Mouse (Mus musculus): ENCODE results near the gene Rnd2. TPM values are rescaled to one million over a fixed set of nuclear protein-coding genes. Genes with fewer than 3 reads are reported as not detected.
A peak's percentile ranks its signal among the peaks of the same experiment; 100 is the strongest.
"Not testable (repeated sequence)": the region's sequence is repeated elsewhere in the genome, so short reads cannot be mapped to it uniquely, and the experiment has no call there.

Rnd2 gene
- polyA plus RNA-seq, 1 experiment from 2014 or later = 108 TPM

GRCm38 (mm10) chr11:101476361-101476760 lies 11.6 kb downstream of the Rnd2 start:
- H3K9me3 ChIP-seq = not testable (repeated sequence)

DNA sequence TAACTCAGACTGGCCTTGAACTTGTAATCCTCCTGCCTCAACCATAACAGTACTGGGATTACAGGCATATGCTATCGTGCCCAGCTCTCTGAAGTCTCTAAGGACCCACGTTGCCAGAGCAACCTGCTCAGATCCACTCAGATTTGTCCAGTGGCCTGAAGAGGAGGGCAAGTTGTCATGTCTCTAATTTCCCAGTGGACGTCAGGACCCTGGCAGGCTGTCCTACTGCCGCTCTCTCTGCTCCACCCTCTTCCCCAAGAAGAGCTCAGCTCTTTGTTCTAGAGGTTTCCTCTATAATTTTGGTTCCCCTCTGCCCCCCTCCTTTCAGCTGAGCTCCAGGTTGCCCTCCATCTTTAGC lies 12.4 kb downstream of the Rnd2 start:
- Histone ChIP-seq H3K4me1 (replicated peaks) (peaks cover 39% of the 10 kb centered on the region), H3K4me3 (0 out of 2 replicates have a peak overlapping the region, but pooled peaks have one; percentile 3), H3K4me2 (peak overlapping the region; percentile 20; the same call in 1 of the 2 replicates), H3K27ac (peak overlapping the region; percentile 93), H3K9ac (no peak overlapping the region), H3K9me3 (no peaks in the 10 kb centered on the region), H3K27me3 (no peaks in the 10 kb centered on the region), H3K36me3 (no peaks in the 10 kb centered on the region)
- peak; percentile 44; the same call in 1 of the 2 replicates for ATAC-seq (ENCODE audit: low FRiP score)
- WGBS = 5% methylated on average over 4 of the region's 4 CpGs

More at GRCm38 (mm10) chr11:101476361-101476760, 11.6 kb downstream of the Rnd2 start:
- not testable (repeated sequence) for H3K4me2 ChIP-seq; H3K4me3 ChIP-seq; H3K27me3 ChIP-seq; H3K9ac ChIP-seq; ATAC-seq (ENCODE audit: low FRiP score); H3K36me3 ChIP-seq; H3K27ac ChIP-seq
- WGBS = 88% methylated on average over 4 of the region's 4 CpGs
- H3K4me1 ChIP-seq (replicated peaks) = peaks cover 46% of the 10 kb centered on the region

DNA sequence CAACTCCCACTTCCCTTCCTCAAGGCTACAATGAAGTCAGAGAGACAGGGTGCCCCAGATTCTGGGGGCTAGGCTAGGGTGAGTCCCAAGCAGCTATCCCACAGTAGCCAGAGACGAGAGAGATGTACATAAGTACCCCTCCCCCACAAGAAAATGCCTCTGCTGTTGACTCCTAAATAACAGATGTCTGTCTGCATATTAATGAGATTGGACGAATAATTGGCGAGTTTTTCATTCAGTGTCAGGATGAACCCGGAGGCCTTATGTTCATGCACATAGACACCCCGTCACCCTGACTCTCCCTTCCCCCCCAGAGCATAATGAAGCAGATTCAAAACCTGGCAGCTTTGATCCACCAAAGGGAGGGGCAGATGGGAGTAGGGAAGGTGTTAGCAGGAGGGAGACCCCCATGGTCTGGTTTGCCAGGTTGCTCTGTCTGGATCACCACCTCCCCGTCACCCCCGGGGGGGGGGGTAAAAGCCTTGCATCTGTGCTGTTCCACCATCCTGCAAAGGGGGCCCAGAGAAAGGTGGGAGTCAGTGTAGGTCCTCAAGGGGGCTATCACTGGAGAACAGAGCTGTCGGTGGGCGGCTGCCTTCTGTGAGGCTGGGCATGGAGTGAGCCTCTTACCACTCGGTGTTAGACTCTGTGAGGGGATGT lies 12.9 kb downstream of the Rnd2 start:
- H3K4me2 ChIP-seq = peak overlapping the region; percentile 20
- H3K27me3 ChIP-seq = no peaks in the 10 kb centered on the region
- no peaks in the 10 kb centered on the region for H3K36me3 ChIP-seq
- H3K9ac ChIP-seq = no peak overlapping the region; the same call in 1 of the 2 replicates
- peak; percentile 83 for ATAC-seq (ENCODE audit: low FRiP score)
- no peaks in the 10 kb centered on the region for H3K9me3 ChIP-seq
- H3K4me1 ChIP-seq (replicated peaks) = peaks cover 34% of the 10 kb centered on the region
- H3K27ac ChIP-seq = peak overlapping the region; percentile 93
- H3K4me3 ChIP-seq = 0 out of 2 replicates have a peak overlapping the region, but pooled peaks have one; percentile 3
- WGBS = 12% methylated on average over 10 of the region's 10 CpGs

DNA sequence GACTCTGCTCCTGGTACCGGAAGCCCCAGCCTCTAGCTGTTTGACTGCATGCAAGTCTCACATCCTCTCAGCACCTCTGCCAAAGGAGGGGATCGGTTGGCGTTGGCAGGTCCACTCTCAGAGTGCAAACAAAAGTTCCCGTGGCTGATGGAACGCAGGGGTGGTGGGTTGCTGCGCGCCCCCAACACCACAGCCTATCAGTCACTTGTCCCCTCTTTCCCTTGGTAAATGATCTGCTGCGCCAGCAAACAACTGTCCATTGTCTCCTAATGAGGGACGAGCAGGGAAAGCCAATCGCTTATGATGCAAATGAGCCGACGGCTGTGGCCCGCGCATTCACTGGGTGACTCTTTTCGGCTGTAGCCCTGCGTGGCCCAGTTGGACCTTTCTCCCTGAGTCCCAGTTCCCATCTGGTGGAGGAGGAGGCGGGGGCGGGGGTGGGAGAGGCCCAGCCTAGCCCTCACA lies 14.4 kb downstream of the Rnd2 start:
- Histone ChIP-seq H3K27ac (peak overlapping the region; percentile 93), H3K4me1 (replicated peaks) (peaks cover 37% of the 10 kb centered on the region), H3K4me2 (peak overlapping the region; percentile 48), H3K36me3 (no peaks in the 10 kb centered on the region), H3K9me3 (no peaks in the 10 kb centered on the region), H3K9ac (peak overlapping the region; percentile 55), H3K4me3 (peak overlapping the region; percentile 22), H3K27me3 (no peaks in the 10 kb centered on the region)
- ATAC-seq (ENCODE audit: low FRiP score) = peak; percentile 29
- WGBS = 3% methylated on average over 18 of the region's 18 CpGs

DNA sequence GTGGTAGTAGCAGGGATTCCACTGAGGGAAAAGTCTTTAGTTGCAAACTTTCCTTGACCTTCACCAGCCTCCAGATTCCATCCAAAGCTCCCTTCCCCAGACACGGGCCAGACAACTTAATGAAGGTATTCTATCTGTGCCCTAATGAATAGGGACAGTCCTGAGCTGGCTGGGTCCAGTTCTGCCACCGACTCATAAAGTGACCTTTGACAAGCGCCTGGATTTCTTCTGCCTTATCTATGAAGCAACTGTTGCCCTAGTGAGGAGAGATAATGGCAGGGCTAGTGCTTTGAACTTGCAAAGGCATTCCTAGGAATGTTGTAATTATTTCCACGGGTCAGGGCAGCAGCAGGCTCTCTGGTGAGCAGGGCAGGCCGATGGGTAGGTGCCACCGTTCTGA lies 16.1 kb downstream of the Rnd2 start:
- Histone ChIP-seq H3K27me3 (no peaks in the 10 kb centered on the region), H3K9me3 (no peaks in the 10 kb centered on the region), H3K4me1 (replicated peaks) (peaks cover 37% of the 10 kb centered on the region), H3K36me3 (no peaks in the 10 kb centered on the region), H3K4me3 (no peak overlapping the region), H3K4me2 (no peak overlapping the region), H3K9ac (no peak overlapping the region), H3K27ac (no peak overlapping the region)
- 57% methylated on average over 6 of the region's 6 CpGs for WGBS
- no peak for ATAC-seq (ENCODE audit: low FRiP score)

DNA sequence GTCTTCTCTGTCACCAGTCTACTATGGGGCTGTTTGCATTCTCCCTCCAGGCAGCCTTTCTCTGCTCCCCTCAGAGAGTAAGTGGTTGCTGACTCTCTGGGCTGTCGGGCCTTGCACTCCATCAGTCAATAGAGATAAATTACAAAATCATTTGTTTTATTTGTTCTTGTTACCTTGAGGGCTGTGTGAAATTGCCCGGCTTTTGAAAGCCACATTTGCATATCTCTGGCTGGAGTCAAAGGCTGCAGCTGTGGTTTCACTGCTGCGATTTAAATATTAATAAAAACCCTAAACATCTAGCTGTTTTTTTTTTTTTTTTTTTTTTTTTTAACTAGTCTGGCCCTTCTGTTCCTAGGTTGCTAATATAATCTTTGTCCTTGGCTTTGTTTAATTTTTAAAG lies 19.0 kb downstream of the Rnd2 start:
- peak overlapping the region; percentile 66 for H3K27ac ChIP-seq
- no peaks in the 10 kb centered on the region for H3K9me3 ChIP-seq
- no peak overlapping the region for H3K4me2 ChIP-seq
- no peak overlapping the region for H3K9ac ChIP-seq
- WGBS = 18% methylated on average over 3 of the region's 3 CpGs
- no peak for ATAC-seq (ENCODE audit: low FRiP score)
- H3K4me1 ChIP-seq (replicated peaks) = peaks cover 24% of the 10 kb centered on the region
- no peaks in the 10 kb centered on the region for H3K27me3 ChIP-seq
- no peaks in the 10 kb centered on the region for H3K36me3 ChIP-seq
- H3K4me3 ChIP-seq = no peak overlapping the region

- ATAC-seq (ENCODE audit: low FRiP score) = no peak
- no peak overlapping the region; the same call in 1 of the 2 replicates for H3K27ac ChIP-seq
- no peaks in the 10 kb centered on the region for H3K36me3 ChIP-seq
- no peak overlapping the region for H3K4me3 ChIP-seq
- WGBS = 66% methylated on average over 6 of the region's 6 CpGs
- H3K4me2 ChIP-seq = no peak overlapping the region
- no peak overlapping the region for H3K9ac ChIP-seq
- H3K27me3 ChIP-seq = no peaks in the 10 kb centered on the region
- H3K9me3 ChIP-seq = no peaks in the 10 kb centered on the region
- H3K4me1 ChIP-seq (replicated peaks) = peaks cover 20% of the 10 kb centered on the region
These were observed 19.4 kb downstream of the Rnd2 start for GRCm38 (mm10) chr11:101484245-101484644.

GRCm38 (mm10) chr11:101484814-101485213 lies 20.0 kb downstream of the Rnd2 start:
- Histone ChIP-seq H3K4me1 (replicated peaks) (peaks cover 14% of the 10 kb centered on the region), H3K4me3 (no peak overlapping the region), H3K27me3 (no peaks in the 10 kb centered on the region), H3K36me3 (no peaks in the 10 kb centered on the region), H3K27ac (no peak overlapping the region; the same call in 1 of the 2 replicates), H3K4me2 (no peak overlapping the region), H3K9me3 (no peaks in the 10 kb centered on the region), H3K9ac (no peak overlapping the region)
- ATAC-seq (ENCODE audit: low FRiP score) = no peak
- 90% methylated on average over 7 of the region's 7 CpGs for WGBS

GRCm38 (mm10) chr11:101485509-101486028 lies 20.8 kb downstream of the Rnd2 start:
- Histone ChIP-seq H3K27ac (peak overlapping the region; percentile 60), H3K4me3 (no peak overlapping the region)

DNA sequence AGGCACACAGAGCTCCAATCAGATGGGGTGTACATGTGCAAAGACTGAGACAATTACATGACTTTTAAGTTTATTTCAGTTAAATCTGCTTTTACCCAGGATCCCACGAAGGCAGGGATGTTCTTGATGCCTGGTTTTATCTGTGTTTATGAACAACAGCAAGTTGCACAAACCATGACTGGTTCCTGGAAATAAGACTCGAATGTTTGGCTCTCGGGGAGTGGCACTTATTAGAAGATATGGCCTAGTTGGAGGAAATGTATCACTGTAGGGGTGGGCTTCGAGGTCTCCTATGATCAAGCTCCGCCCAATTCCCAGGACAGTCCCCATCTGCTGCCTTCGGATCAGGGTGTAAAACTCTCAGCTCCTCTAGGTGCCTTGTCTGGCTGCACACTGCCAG lies 21.3 kb downstream of the Rnd2 start:
- Histone ChIP-seq H3K4me2 (no peak overlapping the region), H3K4me3 (no peak overlapping the region), H3K36me3 (no peaks in the 10 kb centered on the region), H3K27me3 (no peaks in the 10 kb centered on the region), H3K9me3 (no peaks in the 10 kb centered on the region), H3K9ac (no peak overlapping the region), H3K4me1 (replicated peaks) (peaks cover 8% of the 10 kb centered on the region), H3K27ac (peak overlapping the region; percentile 19; the same call in 1 of the 2 replicates)
- no peak for ATAC-seq (ENCODE audit: low FRiP score)
- WGBS = 73% methylated on average over 6 of the region's 6 CpGs

More at GRCm38 (mm10) chr11:101485509-101486028, 20.8 kb downstream of the Rnd2 start:
- Histone ChIP-seq H3K4me1 (replicated peaks) (peaks cover 8% of the 10 kb centered on the region), H3K4me2 (no peak overlapping the region), H3K9ac (peak overlapping the region; percentile 43), H3K36me3 (no peaks in the 10 kb centered on the region), H3K9me3 (no peaks in the 10 kb centered on the region), H3K27me3 (no peaks in the 10 kb centered on the region)
- WGBS = 47% methylated on average over 6 of the region's 6 CpGs
- ATAC-seq (ENCODE audit: low FRiP score) = no peak

- no peaks in the 10 kb centered on the region for H3K4me1 ChIP-seq (replicated peaks)
- no peaks in the 10 kb centered on the region for H3K9me3 ChIP-seq
- no peak overlapping the region for H3K4me3 ChIP-seq
- no peak overlapping the region for H3K27ac ChIP-seq
- no peak for ATAC-seq (ENCODE audit: low FRiP score)
- H3K4me2 ChIP-seq = no peak overlapping the region
- WGBS = 88% methylated on average over 5 of the region's 5 CpGs
- no peaks in the 10 kb centered on the region for H3K36me3 ChIP-seq
- H3K9ac ChIP-seq = no peak overlapping the region
- no peaks in the 10 kb centered on the region for H3K27me3 ChIP-seq
These were observed 41.5 kb downstream of the Rnd2 start for GRCm38 (mm10) chr11:101506269-101506780.

DNA sequence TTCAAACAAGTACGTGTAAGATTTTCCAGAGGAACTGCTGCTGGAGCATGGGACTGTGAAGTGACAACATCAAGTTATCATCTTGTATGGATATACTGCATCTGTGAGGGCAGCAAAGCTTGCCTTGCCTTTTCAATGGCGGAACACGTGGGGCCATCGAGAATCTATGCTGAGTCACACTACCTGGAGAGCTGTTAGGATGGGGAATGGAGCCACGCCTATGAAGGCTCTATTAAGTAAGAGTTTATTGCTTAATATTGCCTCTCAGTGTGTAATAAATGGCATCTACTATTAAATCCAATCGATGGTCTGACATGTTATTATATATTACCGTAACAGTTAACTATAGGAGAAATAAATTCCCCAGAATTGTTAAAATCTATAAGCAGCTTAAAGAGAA lies 42.3 kb downstream of the Rnd2 start:
- H3K27me3 ChIP-seq = no peaks in the 10 kb centered on the region
- no peak overlapping the region for H3K4me2 ChIP-seq
- no peaks in the 10 kb centered on the region for H3K4me1 ChIP-seq (replicated peaks)
- H3K4me3 ChIP-seq = no peak overlapping the region
- no peak overlapping the region for H3K27ac ChIP-seq
- no peaks in the 10 kb centered on the region for H3K9me3 ChIP-seq
- no peaks in the 10 kb centered on the region for H3K36me3 ChIP-seq
- 94% methylated on average over 7 of the region's 7 CpGs for WGBS
- no peak for ATAC-seq (ENCODE audit: low FRiP score)
- H3K9ac ChIP-seq = no peak overlapping the region

Measured in hindbrain, embryonic 13.5 days (tissue).